Mouse (Mus musculus): Measurements from ENCODE around the gene Olfr211.
A peak's percentile ranks its signal among the peaks of the same experiment; 100 is the strongest.
"Not testable (repeated sequence)": the region's sequence is repeated elsewhere in the genome, so short reads cannot be mapped to it uniquely, and the experiment has no call there.

Olfr211 gene

GRCm38 (mm10) chr6:116488791-116489190 is at the start of gene Olfr211:
Gene Olfr211 (plus strand): TSS chr6:116489091.
- peak in 1 of 2 experiments; percentile 2 for DNase-seq (ENCODE audit: low spot score in 2 of 2)

GRCm38 (mm10) chr6:116439531-116439930 is 49.4 kb upstream of the Olfr211 start:
- no peak for DNase-seq (ENCODE audit: low spot score in 2 of 2)

GRCm38 (mm10) chr6:116440447-116440846 is 48.4 kb upstream of the Olfr211 start:
- no peak for DNase-seq (ENCODE audit: low spot score in 2 of 2)

GRCm38 (mm10) chr6:116440849-116441248 is 48.0 kb upstream of the Olfr211 start:
- no peak for DNase-seq (ENCODE audit: low spot score in 2 of 2)

- no peak for DNase-seq (ENCODE audit: low spot score in 2 of 2)
Measured at GRCm38 (mm10) chr6:116455781-116456180, 33.1 kb upstream of the Olfr211 start.

- DNase-seq (ENCODE audit: low spot score in 2 of 2): no peak
Measured at GRCm38 (mm10) chr6:116456482-116456881, 32.4 kb upstream of the Olfr211 start.

- no peak for DNase-seq (ENCODE audit: low spot score in 2 of 2)
Measured at GRCm38 (mm10) chr6:116458728-116459127, 30.2 kb upstream of the Olfr211 start.

GRCm38 (mm10) chr6:116459232-116459631 is 29.7 kb upstream of the Olfr211 start:
- DNase-seq (ENCODE audit: low spot score in 2 of 2): no peak

GRCm38 (mm10) chr6:116460544-116461283 is 28.2 kb upstream of the Olfr211 start, which contains the start of gene Alox5:
Gene Alox5 (minus strand): TSS chr6:116461178.
- DNase-seq (ENCODE audit: low spot score in 2 of 2): peak in 1 of 2 experiments; percentile 10

- no peak for DNase-seq (ENCODE audit: low spot score in 2 of 2)
Measured at GRCm38 (mm10) chr6:116468081-116468480, 20.8 kb upstream of the Olfr211 start.

- DNase-seq (ENCODE audit: low spot score in 2 of 2): no peak
Measured at GRCm38 (mm10) chr6:116485081-116485480, 3.8 kb upstream of the Olfr211 start.

- no peak for DNase-seq (ENCODE audit: low spot score in 2 of 2)
Measured at GRCm38 (mm10) chr6:116486833-116487232, 2.1 kb upstream of the Olfr211 start.

GRCm38 (mm10) chr6:116493742-116494141 is 4.9 kb downstream of the Olfr211 start:
- DNase-seq (ENCODE audit: low spot score in 2 of 2): no peak

GRCm38 (mm10) chr6:116495960-116496359 is 7.1 kb downstream of the Olfr211 start:
- no peak for DNase-seq (ENCODE audit: low spot score in 2 of 2)

GRCm38 (mm10) chr6:116506302-116507003 is 17.6 kb downstream of the Olfr211 start, which contains the start of gene Olfr212:
Gene Olfr212 (plus strand): TSS chr6:116506516.
- DNase-seq (ENCODE audit: low spot score in 2 of 2): not testable (repeated sequence)

- no peak for DNase-seq (ENCODE audit: low spot score in 2 of 2)
Measured at GRCm38 (mm10) chr6:116514832-116515231, 25.9 kb downstream of the Olfr211 start.

- no peak for DNase-seq (ENCODE audit: low spot score in 2 of 2)
Measured at GRCm38 (mm10) chr6:116538156-116538555, 49.3 kb downstream of the Olfr211 start, which contains the start of gene Olfr213. Gene Olfr213 (plus strand): TSS chr6:116538456.

- DNase-seq (ENCODE audit: low spot score in 2 of 2): no peak
Measured at GRCm38 (mm10) chr6:116542500-116542899, 53.6 kb downstream of the Olfr211 start.
